Mouse (Mus musculus): ENCODE results near the gene Hs2st1.

Gene Hs2st1

GRCm38 (mm10) chr3:144394454-144394943 lies 175.5 kb downstream of the Hs2st1 start:
- DNase-seq (ENCODE audit: low spot score), result no peak

GRCm38 (mm10) chr3:144386446-144386845 lies 183.5 kb downstream of the Hs2st1 start:
- no peak for DNase-seq (ENCODE audit: low spot score)

GRCm38 (mm10) chr3:144384648-144385047 lies 185.3 kb downstream of the Hs2st1 start:
- no peak for DNase-seq (ENCODE audit: low spot score)

- no peak for DNase-seq (ENCODE audit: low spot score)
Measured at GRCm38 (mm10) chr3:144381431-144381980, 188.5 kb downstream of the Hs2st1 start.

- no peak for DNase-seq (ENCODE audit: low spot score)
Measured at GRCm38 (mm10) chr3:144380921-144381320, 189.1 kb downstream of the Hs2st1 start.

GRCm38 (mm10) chr3:144379801-144380200 lies 190.2 kb downstream of the Hs2st1 start:
- no peak for DNase-seq (ENCODE audit: low spot score)
